Mouse (Mus musculus): ENCODE measurements around the gene Mthfd1l.

- TF ChIP-seq MAX (IDR thresholded peaks at IDR 0.05; ENCODE audit: low read length) (no peak), UBTF (IDR thresholded peaks at IDR 0.05; ENCODE audit: low read depth, low read length) (no peak), CTCF (conservative IDR thresholded peaks at IDR 0.05 in 1 of 2, IDR thresholded peaks at IDR 0.05 in 1 of 2; ENCODE audit: low read depth in 2 of 2, low read length in 2 of 2) (no peak), TBP (conservative IDR thresholded peaks at IDR 0.05; ENCODE audit: low read depth, low read length) (no peak), NELFE (IDR thresholded peaks at IDR 0.05; ENCODE audit: low read depth, low read length) (no peak), ELF1 (IDR thresholded peaks at IDR 0.05; ENCODE audit: low read depth, low read length) (no peak), MAFK (IDR thresholded peaks at IDR 0.05; ENCODE audit: insufficient replicate concordance, low read length) (no peak), MXI1 (IDR thresholded peaks at IDR 0.05; ENCODE audit: low read depth, low read length) (no peak), USF1 (IDR thresholded peaks at IDR 0.05; ENCODE audit: low read depth, low read length) (no peak), EP300 (IDR thresholded peaks at IDR 0.05; ENCODE audit: low read length) (no peak), NRF1 (IDR thresholded peaks at IDR 0.05; ENCODE audit: low read depth, low read length) (no peak), POLR2AphosphoS2 (IDR thresholded peaks at IDR 0.05; ENCODE audit: low read depth, low read length) (no peak)
Measured at GRCm38 (mm10) chr10:4188614-4189402, 215.9 kb downstream of the Mthfd1l start.
